Mouse (Mus musculus) hindbrain, embryonic 14.5 days (tissue): ENCODE results near the gene Gm11639. TPM values are rescaled to one million over a fixed set of nuclear protein-coding genes. Genes with fewer than 3 reads are reported as not detected.

Experiments used
- ATAC-seq: fragments of 200-750 bp; cut with Nextera tagmentation; 2 replicates; pipeline ENCODE4 v1.8.0; 2017; ENCODE audit warnings: moderate number of reproducible peaks, mild to moderate bottlenecking, moderate TSS enrichment, moderate library complexity; ENCODE audit not compliant: low FRiP score
- DNase-seq: peaks from one replicate; pipeline ENCODE4 v3.0.0-alpha.2; 2015; ENCODE audit warnings: low spot score
- H3K27ac ChIP-seq: fragments of 300-500 bp; sonication (generic); 2 replicates; pipeline ENCODE4 v1.5.1; 2014; ENCODE audit warnings: mild to moderate bottlenecking, moderate library complexity
- H3K27me3 ChIP-seq: fragments of 300-500 bp; sonication (generic); 2 replicates; pipeline ENCODE4 v1.6.1; 2014; ENCODE audit warnings: mild to moderate bottlenecking, low read length, mixed read lengths; ENCODE audit not compliant: control insufficient read depth, insufficient read depth
- H3K36me3 ChIP-seq: fragments of 300-500 bp; sonication (generic); replicated peaks from 2 replicates; pipeline ENCODE4 v1.6.1; 2014; ENCODE audit not compliant: control insufficient read depth, insufficient read depth
- H3K4me1 ChIP-seq: fragments of 300-500 bp; sonication (generic); replicated peaks from 2 replicates; pipeline ENCODE4 v1.6.1; 2014; ENCODE audit warnings: antibody characterized with exemption, low read length, mixed read lengths; ENCODE audit not compliant: control insufficient read depth, insufficient read depth
- H3K4me2 ChIP-seq: fragments of 300-500 bp; sonication (generic); replicated peaks from 2 replicates; pipeline ENCODE4 v1.6.1; 2014; ENCODE audit warnings: mild to moderate bottlenecking, moderate library complexity
- H3K4me3 ChIP-seq: fragments of 300-500 bp; sonication (generic); replicated peaks from 2 replicates; pipeline ENCODE4 v1.5.1; 2014; ENCODE audit warnings: mild to moderate bottlenecking, low read length
- H3K9ac ChIP-seq: fragments of 300-500 bp; sonication (generic); 2 replicates; pipeline ENCODE4 v1.6.1; 2014
- H3K9me3 ChIP-seq: fragments of 300-500 bp; sonication (generic); 2 replicates; pipeline ENCODE4 v1.6.1; 2016; ENCODE audit warnings: low read length; ENCODE audit not compliant: control insufficient read depth
- WGBS: fragments of 180-500 bp; shearing (Covaris S2); extraction: QIAGEN DNeasy Blood & Tissue Kit; methylation state at CpG from one replicate; pipeline ENCODE4 v1.1.7; 2014; 5-methylcytosine and 5-hydroxymethylcytosine counted together
- polyA plus RNA-seq: library from polyadenylated mRNA; unstranded; fragments of >200 nt; fragmentation: Nextera tagmentation; extraction: Ambion mirVana; gene quantifications from 2 replicates; pipeline ENCODE4 v1.2.1, GENCODE M21; 2014

Gene Gm11639
- polyA plus RNA-seq, 1 experiment from 2014 or later, result 0.03 TPM

- H3K9me3 ChIP-seq, result no peaks in the 10 kb centered on the region
- H3K36me3 ChIP-seq, result no peaks in the 10 kb centered on the region
- no peak overlapping the region for H3K4me3 ChIP-seq
- DNase-seq, result no peak
- 0 out of 2 replicates have a peak, but pooled peaks cover 13% of the 10 kb centered on the region for H3K4me1 ChIP-seq
- H3K27me3 ChIP-seq, result no peaks in the 10 kb centered on the region
- H3K9ac ChIP-seq, result no peak overlapping the region
- no peak for ATAC-seq
- 86% methylated on average over 11 of the region's 11 CpGs for WGBS
- no peak overlapping the region for H3K4me2 ChIP-seq
- no peak overlapping the region for H3K27ac ChIP-seq
These were observed 466.9 kb downstream of the Gm11639 start for GRCm38 (mm10) chr11:105152357-105152899.

GRCm38 (mm10) chr11:105153068-105153833 is 467.7 kb downstream of the Gm11639 start:
- DNase-seq (peak; percentile 39), ATAC-seq (peak; percentile 74; the same call in 1 of the 2 replicates)
- Histone ChIP-seq H3K4me2 (no peak overlapping the region), H3K36me3 (no peaks in the 10 kb centered on the region), H3K9me3 (no peaks in the 10 kb centered on the region), H3K27me3 (no peaks in the 10 kb centered on the region), H3K4me1 (0 out of 2 replicates have a peak, but pooled peaks cover 13% of the 10 kb centered on the region), H3K9ac (0 out of 2 replicates have a peak overlapping the region, but pooled peaks have one; percentile 16), H3K27ac (no peak overlapping the region), H3K4me3 (no peak overlapping the region)
- 25% methylated on average over 12 of the region's 12 CpGs for WGBS

- no peaks in the 10 kb centered on the region for H3K9me3 ChIP-seq
- H3K4me2 ChIP-seq, result no peak overlapping the region
- no peaks in the 10 kb centered on the region for H3K36me3 ChIP-seq
- H3K9ac ChIP-seq, result no peak overlapping the region
- ATAC-seq, result no peak
- H3K27ac ChIP-seq, result no peak overlapping the region
- H3K4me3 ChIP-seq, result no peak overlapping the region
- WGBS, result 92% methylated on average over 4 of the region's 4 CpGs
- 0 out of 2 replicates have a peak, but pooled peaks cover 13% of the 10 kb centered on the region for H3K4me1 ChIP-seq
- H3K27me3 ChIP-seq, result no peaks in the 10 kb centered on the region
- no peak for DNase-seq
These were observed 470.4 kb downstream of the Gm11639 start for GRCm38 (mm10) chr11:105155915-105156314.

GRCm38 (mm10) chr11:105156748-105157267 is 471.3 kb downstream of the Gm11639 start:
- no peaks in the 10 kb centered on the region for H3K9me3 ChIP-seq
- no peaks in the 10 kb centered on the region for H3K27me3 ChIP-seq
- no peak for ATAC-seq
- no peak overlapping the region for H3K9ac ChIP-seq
- 0 out of 2 replicates have a peak, but pooled peaks cover 7% of the 10 kb centered on the region for H3K4me1 ChIP-seq
- no peak overlapping the region for H3K4me3 ChIP-seq
- 87% methylated on average over 19 of the region's 19 CpGs for WGBS
- no peaks in the 10 kb centered on the region for H3K36me3 ChIP-seq
- DNase-seq, result no peak
- no peak overlapping the region for H3K27ac ChIP-seq
- no peak overlapping the region for H3K4me2 ChIP-seq

- Histone ChIP-seq H3K36me3 (no peaks in the 10 kb centered on the region), H3K27ac (no peak overlapping the region), H3K4me3 (no peak overlapping the region), H3K27me3 (no peaks in the 10 kb centered on the region), H3K9me3 (no peaks in the 10 kb centered on the region), H3K9ac (no peak overlapping the region), H3K4me1 (0 out of 2 replicates have a peak, but pooled peaks cover 7% of the 10 kb centered on the region), H3K4me2 (no peak overlapping the region)
- DNase-seq (no peak), ATAC-seq (no peak)
These were observed 472.5 kb downstream of the Gm11639 start for GRCm38 (mm10) chr11:105158047-105158446.

- no peak overlapping the region for H3K9ac ChIP-seq
- no peak overlapping the region for H3K27ac ChIP-seq
- H3K27me3 ChIP-seq, result no peaks in the 10 kb centered on the region
- H3K36me3 ChIP-seq, result no peaks in the 10 kb centered on the region
- H3K4me1 ChIP-seq, result no peaks in the 10 kb centered on the region
- 64% methylated on average over 6 of the region's 6 CpGs for WGBS
- ATAC-seq (no peak), DNase-seq (no peak)
- no peak overlapping the region for H3K4me2 ChIP-seq
- no peak overlapping the region for H3K4me3 ChIP-seq
- peaks cover 4% of the 10 kb centered on the region; the same call in 1 of the 2 replicates for H3K9me3 ChIP-seq
These were observed 474.3 kb downstream of the Gm11639 start for GRCm38 (mm10) chr11:105159673-105160360.

- H3K27ac ChIP-seq, result no peak overlapping the region
- DNase-seq (no peak), ATAC-seq (no peak)
- no peaks in the 10 kb centered on the region for H3K36me3 ChIP-seq
- 97% methylated on average over 2 of the region's 2 CpGs for WGBS
- no peak overlapping the region for H3K4me3 ChIP-seq
- no peaks in the 10 kb centered on the region for H3K27me3 ChIP-seq
- no peaks in the 10 kb centered on the region for H3K4me1 ChIP-seq
- H3K9me3 ChIP-seq, result peaks cover 8% of the 10 kb centered on the region; the same call in 1 of the 2 replicates
- no peak overlapping the region for H3K9ac ChIP-seq
- no peak overlapping the region for H3K4me2 ChIP-seq
These were observed 475.9 kb downstream of the Gm11639 start for GRCm38 (mm10) chr11:105161411-105161810.

GRCm38 (mm10) chr11:105164516-105165510 is 479.3 kb downstream of the Gm11639 start:
- no peak overlapping the region for H3K9ac ChIP-seq
- H3K4me3 ChIP-seq, result no peak overlapping the region
- no peaks in the 10 kb centered on the region for H3K4me1 ChIP-seq
- no peaks in the 10 kb centered on the region for H3K27me3 ChIP-seq
- ATAC-seq, result no peak
- no peak overlapping the region for H3K4me2 ChIP-seq
- no peaks in the 10 kb centered on the region for H3K36me3 ChIP-seq
- WGBS, result 84% methylated on average over 69 of the region's 69 CpGs
- DNase-seq, result no peak
- no peak overlapping the region for H3K27ac ChIP-seq
- H3K9me3 ChIP-seq, result peaks cover 8% of the 10 kb centered on the region; the same call in 1 of the 2 replicates
